Mouse (Mus musculus): ENCODE data around the gene Adamts9. TPM values are rescaled to one million over a fixed set of nuclear protein-coding genes. Genes with fewer than 3 reads are reported as not detected.

Gene Adamts9
- total RNA-seq, 1 experiment = 21.2 TPM

DNA sequence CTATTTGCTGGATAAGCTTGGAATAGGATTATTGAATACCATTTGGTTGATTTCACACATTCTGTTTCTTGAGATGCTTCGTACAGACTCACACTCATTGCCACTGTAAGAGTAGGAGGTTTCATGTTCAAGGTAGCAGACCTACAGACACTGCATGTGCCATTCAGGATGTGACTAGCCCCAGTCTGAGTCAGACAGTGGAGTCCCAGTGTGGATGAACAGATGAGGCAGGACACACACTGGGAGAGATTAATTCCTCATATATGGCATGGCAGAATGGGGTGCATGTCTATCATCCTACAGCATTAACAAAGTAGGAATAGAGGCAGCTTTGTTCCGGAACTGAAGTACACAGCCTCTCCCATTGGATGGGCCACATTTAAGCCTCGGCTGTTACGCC, 66.1 kb downstream of the Adamts9 start:
- no peaks in the 10 kb centered on the region for H3K36me3 ChIP-seq (ENCODE audit: control insufficient read depth, insufficient read depth, low read length, poor library complexity, severe bottlenecking)
- no peaks in the 10 kb centered on the region for H3K4me1 ChIP-seq (ENCODE audit: control insufficient read depth in 2 of 2, insufficient read depth in 2 of 2, low read length in 2 of 2, poor library complexity in 1 of 2)
- H3K9me3 ChIP-seq (ENCODE audit: control insufficient read depth, insufficient read depth, low read depth, low read length) = no peaks in the 10 kb centered on the region
- H3K9ac ChIP-seq (ENCODE audit: insufficient read depth, low read depth, low read length, poor library complexity, severe bottlenecking) = no peak overlapping the region
- TF ChIP-seq CHD2 (IDR thresholded peaks at IDR 0.05; ENCODE audit: low read depth, low read length) (no peak), MAFK (IDR thresholded peaks at IDR 0.05; ENCODE audit: insufficient read depth, low read depth, low read length) (no peak), ZC3H11A (IDR thresholded peaks at IDR 0.05; ENCODE audit: borderline replicate concordance, low read depth, low read length) (no peak), ZNF384 (IDR thresholded peaks at IDR 0.05; ENCODE audit: low read depth, low read length) (no peak), HCFC1 (IDR thresholded peaks at IDR 0.05; ENCODE audit: borderline replicate concordance, insufficient read depth, low read length) (no peak)
- H3K27ac ChIP-seq (ENCODE audit: insufficient read depth, low read depth, low read length, poor library complexity, severe bottlenecking) = no peak overlapping the region
- no peak for DNase-seq (ENCODE audit: low read depth, low spot score)
- in situ Hi-C loops (cut with MboI; ENCODE audit: low sequenced_read_pairs in 2 of 2, unreplicated experiment in 2 of 2) = no loop called here
- H3K4me3 ChIP-seq (ENCODE audit: insufficient read depth in 1 of 2, low read depth in 1 of 2, low read length in 2 of 2, poor library complexity in 1 of 2, severe bottlenecking in 1 of 2) = no peak overlapping the region

DNA sequence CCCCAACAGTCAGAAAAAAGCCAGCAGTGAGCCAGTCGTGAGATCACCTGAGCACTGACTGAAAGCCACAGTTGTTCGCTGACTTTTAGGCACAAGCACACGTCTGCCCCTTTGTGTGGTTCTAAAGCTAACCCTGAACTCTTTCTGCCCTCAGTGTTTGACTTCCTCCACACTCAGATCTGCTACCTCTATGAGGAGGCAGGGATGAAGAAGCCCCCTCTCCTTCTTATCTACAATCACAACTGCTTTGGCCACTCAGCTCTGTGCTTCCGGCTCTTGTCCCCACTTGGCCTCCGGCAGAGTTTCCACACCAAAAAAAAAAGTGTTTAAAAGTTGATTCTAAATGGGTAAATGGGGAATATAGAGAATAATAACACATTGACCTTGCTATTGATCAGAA, 67.2 kb downstream of the Adamts9 start:
- H3K9ac ChIP-seq (ENCODE audit: insufficient read depth, low read depth, low read length, poor library complexity, severe bottlenecking) = no peak overlapping the region
- no peak for DNase-seq (ENCODE audit: low read depth, low spot score)
- no peak overlapping the region for H3K27ac ChIP-seq (ENCODE audit: insufficient read depth, low read depth, low read length, poor library complexity, severe bottlenecking)
- TF ChIP-seq HCFC1 (IDR thresholded peaks at IDR 0.05; ENCODE audit: borderline replicate concordance, insufficient read depth, low read length) = no peak
- TF ChIP-seq MAFK (IDR thresholded peaks at IDR 0.05; ENCODE audit: insufficient read depth, low read depth, low read length) = no peak
- TF ChIP-seq ZNF384 (IDR thresholded peaks at IDR 0.05; ENCODE audit: low read depth, low read length) = no peak
- no peak for TF ChIP-seq CHD2 (IDR thresholded peaks at IDR 0.05; ENCODE audit: low read depth, low read length)
- no peak for TF ChIP-seq ZC3H11A (IDR thresholded peaks at IDR 0.05; ENCODE audit: borderline replicate concordance, low read depth, low read length)
- H3K9me3 ChIP-seq (ENCODE audit: control insufficient read depth, insufficient read depth, low read depth, low read length) = no peaks in the 10 kb centered on the region
- in situ Hi-C loops (cut with MboI; ENCODE audit: low sequenced_read_pairs in 2 of 2, unreplicated experiment in 2 of 2) = no loop called here
- no peaks in the 10 kb centered on the region for H3K36me3 ChIP-seq (ENCODE audit: control insufficient read depth, insufficient read depth, low read length, poor library complexity, severe bottlenecking)
- no peak overlapping the region for H3K4me3 ChIP-seq (ENCODE audit: insufficient read depth in 1 of 2, low read depth in 1 of 2, low read length in 2 of 2, poor library complexity in 1 of 2, severe bottlenecking in 1 of 2)
- H3K4me1 ChIP-seq (ENCODE audit: control insufficient read depth in 2 of 2, insufficient read depth in 2 of 2, low read length in 2 of 2, poor library complexity in 1 of 2) = no peaks in the 10 kb centered on the region

DNA sequence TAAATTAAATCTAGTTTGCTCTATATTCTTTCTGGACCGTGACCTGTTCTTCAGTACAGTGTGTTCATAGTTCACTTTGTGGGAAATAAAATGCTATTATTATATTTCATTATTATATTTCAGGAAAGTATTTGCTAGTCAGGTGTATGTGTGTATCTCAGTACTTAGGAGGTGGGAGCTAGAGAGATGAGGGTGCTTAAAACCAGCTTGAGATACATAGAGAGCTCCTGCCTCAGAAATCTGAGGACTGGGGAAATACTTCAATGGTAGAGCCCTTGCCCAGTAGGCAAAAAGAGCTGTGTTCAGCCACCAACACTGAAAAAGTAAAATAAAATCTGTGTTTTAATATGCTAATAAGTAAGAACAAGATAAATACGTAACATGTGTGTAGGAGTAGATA, 68.0 kb downstream of the Adamts9 start:
- Histone ChIP-seq H3K4me1 (ENCODE audit: control insufficient read depth in 2 of 2, insufficient read depth in 2 of 2, low read length in 2 of 2, poor library complexity in 1 of 2) (no peaks in the 10 kb centered on the region), H3K4me3 (ENCODE audit: insufficient read depth in 1 of 2, low read depth in 1 of 2, low read length in 2 of 2, poor library complexity in 1 of 2, severe bottlenecking in 1 of 2) (no peak overlapping the region), H3K36me3 (ENCODE audit: control insufficient read depth, insufficient read depth, low read length, poor library complexity, severe bottlenecking) (no peaks in the 10 kb centered on the region), H3K27ac (ENCODE audit: insufficient read depth, low read depth, low read length, poor library complexity, severe bottlenecking) (no peak overlapping the region), H3K9ac (ENCODE audit: insufficient read depth, low read depth, low read length, poor library complexity, severe bottlenecking) (no peak overlapping the region), H3K9me3 (ENCODE audit: control insufficient read depth, insufficient read depth, low read depth, low read length) (no peaks in the 10 kb centered on the region)
- in situ Hi-C loops (cut with MboI; ENCODE audit: low sequenced_read_pairs in 2 of 2, unreplicated experiment in 2 of 2) = no loop called here
- no peak for DNase-seq (ENCODE audit: low read depth, low spot score)
- TF ChIP-seq ZC3H11A (IDR thresholded peaks at IDR 0.05; ENCODE audit: borderline replicate concordance, low read depth, low read length) (no peak), HCFC1 (IDR thresholded peaks at IDR 0.05; ENCODE audit: borderline replicate concordance, insufficient read depth, low read length) (no peak), MAFK (IDR thresholded peaks at IDR 0.05; ENCODE audit: insufficient read depth, low read depth, low read length) (no peak), ZNF384 (IDR thresholded peaks at IDR 0.05; ENCODE audit: low read depth, low read length) (no peak), CHD2 (IDR thresholded peaks at IDR 0.05; ENCODE audit: low read depth, low read length) (no peak)

DNA sequence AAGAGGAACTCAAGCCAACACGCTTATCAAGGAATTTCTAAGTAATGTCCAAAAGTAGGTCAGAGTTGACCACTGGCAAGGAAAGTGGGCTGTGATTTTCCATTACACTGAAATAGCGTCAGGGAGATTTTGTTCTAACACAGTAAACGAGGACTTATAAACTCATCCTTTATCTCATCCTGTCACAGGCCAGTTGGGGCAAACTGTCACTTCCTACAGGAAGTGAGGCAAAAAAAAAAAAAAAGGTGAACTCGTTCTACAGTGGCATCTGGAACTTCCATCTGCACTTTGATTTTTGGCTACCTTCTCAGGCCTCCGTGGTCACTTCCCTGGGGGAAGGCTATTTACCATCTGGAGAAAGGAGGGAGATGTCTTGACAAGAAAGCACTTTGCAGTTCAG, 68.4 kb downstream of the Adamts9 start:
- in situ Hi-C loops (cut with MboI; ENCODE audit: low sequenced_read_pairs in 2 of 2, unreplicated experiment in 2 of 2) = no loop called here
- no peaks in the 10 kb centered on the region for H3K36me3 ChIP-seq (ENCODE audit: control insufficient read depth, insufficient read depth, low read length, poor library complexity, severe bottlenecking)
- no peaks in the 10 kb centered on the region for H3K9me3 ChIP-seq (ENCODE audit: control insufficient read depth, insufficient read depth, low read depth, low read length)
- no peaks in the 10 kb centered on the region for H3K4me1 ChIP-seq (ENCODE audit: control insufficient read depth in 2 of 2, insufficient read depth in 2 of 2, low read length in 2 of 2, poor library complexity in 1 of 2)
- H3K9ac ChIP-seq (ENCODE audit: insufficient read depth, low read depth, low read length, poor library complexity, severe bottlenecking) = no peak overlapping the region
- no peak for DNase-seq (ENCODE audit: low read depth, low spot score)
- no peak overlapping the region for H3K4me3 ChIP-seq (ENCODE audit: insufficient read depth in 1 of 2, low read depth in 1 of 2, low read length in 2 of 2, poor library complexity in 1 of 2, severe bottlenecking in 1 of 2)
- TF ChIP-seq MAFK (IDR thresholded peaks at IDR 0.05; ENCODE audit: insufficient read depth, low read depth, low read length) (no peak), HCFC1 (IDR thresholded peaks at IDR 0.05; ENCODE audit: borderline replicate concordance, insufficient read depth, low read length) (no peak), ZNF384 (IDR thresholded peaks at IDR 0.05; ENCODE audit: low read depth, low read length) (no peak), CHD2 (IDR thresholded peaks at IDR 0.05; ENCODE audit: low read depth, low read length) (no peak), ZC3H11A (IDR thresholded peaks at IDR 0.05; ENCODE audit: borderline replicate concordance, low read depth, low read length) (no peak)
- H3K27ac ChIP-seq (ENCODE audit: insufficient read depth, low read depth, low read length, poor library complexity, severe bottlenecking) = no peak overlapping the region

DNA sequence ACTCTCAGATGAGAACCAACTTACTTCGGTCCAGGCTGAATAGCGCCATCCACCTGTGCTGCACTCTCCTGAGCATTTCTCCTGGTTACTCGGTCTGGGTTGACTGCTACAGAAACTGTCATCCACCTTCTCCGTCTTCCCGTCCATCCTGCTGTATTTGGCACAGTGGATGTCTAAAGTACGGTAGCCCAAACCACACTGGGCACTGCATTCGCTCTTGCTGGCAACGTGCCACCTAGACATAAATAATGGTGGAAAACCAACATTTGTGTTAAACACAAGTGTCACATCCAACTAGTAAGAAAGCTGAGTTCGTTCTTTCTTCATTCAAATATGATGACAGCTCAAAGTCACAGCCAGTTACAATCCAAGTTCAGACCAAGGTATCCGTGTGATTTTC, 70.5 kb downstream of the Adamts9 start:
- Histone ChIP-seq H3K27ac (ENCODE audit: insufficient read depth, low read depth, low read length, poor library complexity, severe bottlenecking) (no peak overlapping the region), H3K4me3 (ENCODE audit: insufficient read depth in 1 of 2, low read depth in 1 of 2, low read length in 2 of 2, poor library complexity in 1 of 2, severe bottlenecking in 1 of 2) (no peak overlapping the region), H3K4me1 (ENCODE audit: control insufficient read depth in 2 of 2, insufficient read depth in 2 of 2, low read length in 2 of 2, poor library complexity in 1 of 2) (no peaks in the 10 kb centered on the region), H3K36me3 (ENCODE audit: control insufficient read depth, insufficient read depth, low read length, poor library complexity, severe bottlenecking) (no peaks in the 10 kb centered on the region), H3K9ac (ENCODE audit: insufficient read depth, low read depth, low read length, poor library complexity, severe bottlenecking) (no peak overlapping the region), H3K9me3 (ENCODE audit: control insufficient read depth, insufficient read depth, low read depth, low read length) (no peaks in the 10 kb centered on the region)
- TF ChIP-seq ZC3H11A (IDR thresholded peaks at IDR 0.05; ENCODE audit: borderline replicate concordance, low read depth, low read length) (no peak), MAFK (IDR thresholded peaks at IDR 0.05; ENCODE audit: insufficient read depth, low read depth, low read length) (no peak), HCFC1 (IDR thresholded peaks at IDR 0.05; ENCODE audit: borderline replicate concordance, insufficient read depth, low read length) (no peak), CHD2 (IDR thresholded peaks at IDR 0.05; ENCODE audit: low read depth, low read length) (no peak), ZNF384 (IDR thresholded peaks at IDR 0.05; ENCODE audit: low read depth, low read length) (no peak)
- in situ Hi-C loops (cut with MboI; ENCODE audit: low sequenced_read_pairs in 2 of 2, unreplicated experiment in 2 of 2) = no loop called here
- DNase-seq (ENCODE audit: low read depth, low spot score) = no peak

All from ES-E14 (cell line).